Mouse (Mus musculus) heart, postnatal 0 days (tissue): ENCODE measurements around the gene Atrnl1.

Source experiments
- CTCF ChIP-seq: IDR thresholded peaks from 2 replicates; pipeline ENCODE4 v1.5.1; 2016; ENCODE audit warnings: antibody characterized with exemption, control low read depth, low read depth
- EP300 ChIP-seq: IDR thresholded peaks from 2 replicates; pipeline ENCODE4 v1.6.1; 2016; ENCODE audit warnings: antibody characterized with exemption, low read depth

GRCm38 (mm10) chr19:57585231-57585792, 25.5 kb upstream of the Atrnl1 start:
- TF ChIP-seq CTCF, result no peak
- no peak for TF ChIP-seq EP300
